In the genomic region with DNA sequence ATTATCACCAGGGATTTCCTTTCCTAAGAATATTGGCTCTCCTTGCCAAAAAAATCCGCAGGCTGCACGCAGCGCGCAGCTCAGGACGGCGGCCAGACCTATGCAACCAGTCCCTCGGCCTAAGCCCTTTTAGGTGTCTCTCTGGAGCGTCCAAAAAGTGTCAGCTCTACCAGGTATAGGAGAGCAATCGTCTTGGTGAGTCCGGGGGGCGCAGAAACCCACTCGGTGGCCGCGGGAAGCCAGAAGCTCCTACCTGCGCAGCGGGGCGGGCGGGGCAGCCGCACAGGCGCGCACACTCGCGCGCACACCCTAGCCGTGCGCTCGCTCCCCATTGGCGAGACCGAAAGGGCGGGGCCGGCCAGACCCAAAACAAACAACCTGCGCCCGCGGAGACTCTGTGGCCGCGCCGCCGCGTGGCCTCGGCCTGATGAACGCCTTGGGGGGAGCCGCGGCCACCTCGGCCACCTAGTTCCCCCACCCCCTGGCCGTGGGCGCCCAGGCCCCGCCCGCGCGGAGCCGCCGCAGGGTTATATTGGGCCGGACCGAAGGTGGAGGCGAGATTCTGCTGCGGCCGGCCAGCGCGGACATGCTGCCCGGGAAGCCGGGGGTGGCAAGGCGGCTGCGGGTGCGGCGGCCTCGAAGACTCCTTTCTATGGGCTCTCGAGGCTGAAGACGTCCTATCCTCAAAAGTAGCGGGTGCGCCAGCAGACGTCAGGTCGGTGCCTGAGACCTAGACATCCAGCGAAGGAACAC, we compare ENCODE assay signal across 8 mouse cellular contexts. TPM values are rescaled to one million over a fixed set of nuclear protein-coding genes. Genes with fewer than 3 reads are reported as not detected.
DNase-seq lines count a peak whose midpoint lies in the region; ATAC-seq and TF ChIP-seq lines count a peak whose summit lies in the region.

No protein-coding gene starts in this region.

- peak overlapping the region; percentile 100 for H3K4me2 ChIP-seq in heart, embryonic 15.5 days
- H3K4me2 ChIP-seq in kidney, postnatal 0 days (ENCODE audit: low read length) = peak overlapping the region; percentile 98
- H3K4me2 ChIP-seq in lung, embryonic 16.5 days (ENCODE audit: low read depth, low read length) = peak overlapping the region; percentile 100

- H3K27ac ChIP-seq in layer of hippocampus, adult 2 months = peak overlapping the region; percentile 80
- no peak overlapping the region for H3K27ac ChIP-seq in heart, embryonic 15.5 days
- H3K27ac ChIP-seq in kidney, postnatal 0 days = 0 out of 2 replicates have a peak overlapping the region, but pooled peaks have one; percentile 15
- H3K27ac ChIP-seq in lung, embryonic 16.5 days (ENCODE audit: low read length) = no peak overlapping the region

- peak; percentile 15; the same call in 1 of the 2 replicates for TF ChIP-seq CTCF in layer of hippocampus, adult 2 months (conservative IDR thresholded peaks at IDR 0.05)
- no peak for TF ChIP-seq CTCF in kidney, postnatal 0 days (IDR thresholded peaks at IDR 0.05; ENCODE audit: low read depth)

- peak; percentile 38; the same call in 1 of the 2 replicates for ATAC-seq in heart, embryonic 15.5 days (replicated peaks; ENCODE audit: insufficient number of reproducible peaks, insufficient read depth, low FRiP score, low read depth)
- ATAC-seq in kidney, postnatal 0 days (replicated peaks; ENCODE audit: low FRiP score, low read depth) = peak; percentile 77
- ATAC-seq in lung, embryonic 16.5 days (ENCODE audit: low read depth) = peak; percentile 65

- no peak for DNase-seq in layer of hippocampus, adult 2 months (ENCODE audit: low spot score in 2 of 2)
- no peak for DNase-seq in layer of hippocampus, adult 9-11 months
- DNase-seq in embryo, embryonic 10.5 days (ENCODE audit: low spot score) = peak; percentile 65
- peak; percentile 26 for DNase-seq in kidney, postnatal 0 days (ENCODE audit: low spot score)
- DNase-seq in ovary, adult 18-20 months (ENCODE audit: low spot score) = peak; percentile 29
- DNase-seq in urinary bladder, postnatal 4 days (ENCODE audit: low spot score in 2 of 2) = peak; percentile 71 to 78

- H3K27me3 ChIP-seq in heart, embryonic 15.5 days = peaks cover 96% of the 10 kb centered on the region
- peaks cover 73% of the 10 kb centered on the region for H3K27me3 ChIP-seq in kidney, postnatal 0 days (ENCODE audit: insufficient read depth, low read length)
- H3K27me3 ChIP-seq in lung, embryonic 16.5 days (ENCODE audit: control insufficient read depth, insufficient read depth, low read depth, low read length) = peaks cover 72% of the 10 kb centered on the region

- peak overlapping the region; percentile 44 for H3K9ac ChIP-seq in heart, embryonic 15.5 days
- H3K9ac ChIP-seq in kidney, postnatal 0 days (ENCODE audit: low read depth, low read length) = peak overlapping the region; percentile 65
- peak overlapping the region; percentile 64 for H3K9ac ChIP-seq in lung, embryonic 16.5 days (ENCODE audit: low read length)

- peak overlapping the region; percentile 59 for H3K4me3 ChIP-seq in layer of hippocampus, adult 2 months
- peak overlapping the region; percentile 70 for H3K4me3 ChIP-seq in heart, embryonic 15.5 days
- peak overlapping the region; percentile 59 for H3K4me3 ChIP-seq in kidney, postnatal 0 days (replicated peaks; ENCODE audit: low read depth, low read length)
- H3K4me3 ChIP-seq in lung, embryonic 16.5 days (ENCODE audit: low read length) = peak overlapping the region; percentile 64

- peaks cover 27% of the 10 kb centered on the region for H3K4me1 ChIP-seq in heart, embryonic 15.5 days (replicated peaks)
- H3K4me1 ChIP-seq in kidney, postnatal 0 days (replicated peaks; ENCODE audit: insufficient read depth, low read length) = peaks cover 30% of the 10 kb centered on the region
- H3K4me1 ChIP-seq in lung, embryonic 16.5 days (replicated peaks; ENCODE audit: control insufficient read depth, insufficient read depth, low read length) = peaks cover 10% of the 10 kb centered on the region

- H3K36me3 ChIP-seq in heart, embryonic 15.5 days = no peaks in the 10 kb centered on the region
- H3K36me3 ChIP-seq in kidney, postnatal 0 days (ENCODE audit: insufficient read depth, low read length) = no peaks in the 10 kb centered on the region
- H3K36me3 ChIP-seq in lung, embryonic 16.5 days (ENCODE audit: control insufficient read depth, insufficient read depth, low read length) = no peaks in the 10 kb centered on the region

- under 1% methylated on average over 73 of the region's 73 CpGs for WGBS in heart, embryonic 15.5 days
- under 1% methylated on average over 71 of the region's 73 CpGs for WGBS in kidney, postnatal 0 days
- WGBS in lung, embryonic 16.5 days = under 1% methylated on average over 66 of the region's 73 CpGs

- no peaks in the 10 kb centered on the region for H3K9me3 ChIP-seq in heart, embryonic 15.5 days (replicated peaks)
- no peaks in the 10 kb centered on the region for H3K9me3 ChIP-seq in kidney, postnatal 0 days (replicated peaks; ENCODE audit: low read length)
- H3K9me3 ChIP-seq in lung, embryonic 16.5 days (ENCODE audit: control insufficient read depth, low read length) = no peaks in the 10 kb centered on the region

RNA-seq across cellular contexts. Expression of a gene that starts 1.2 kb away (rescaled TPM):
- under 1 TPM; 0.67 to 0.71 TPM for total RNA-seq in layer of hippocampus, adult 2 months (2021)
- not detected in 2 replicates for polyA plus RNA-seq in heart, embryonic 15.5 days (2015; fragmentation: Nextera tagmentation; extraction: Ambion mirVana)
- polyA plus RNA-seq in kidney, postnatal 0 days (2015; fragmentation: Nextera tagmentation; extraction: Ambion mirVana) = not detected in 2 replicates
- not detected in 2 replicates for polyA plus RNA-seq in lung, embryonic 16.5 days (2015; fragmentation: Nextera tagmentation; extraction: Ambion mirVana)

RNA-seq across cellular contexts. Expression of a gene that starts 2.0 kb away (rescaled TPM):
- total RNA-seq in layer of hippocampus, adult 2 months (2021) = 1 to 10 TPM; 2.8 TPM
- polyA plus RNA-seq in heart, embryonic 15.5 days (2015; fragmentation: Nextera tagmentation; extraction: Ambion mirVana) = 0.15 and 0.33 TPM in 2 replicates
- 7.3 and 11.2 TPM in 2 replicates for polyA plus RNA-seq in kidney, postnatal 0 days (2015; fragmentation: Nextera tagmentation; extraction: Ambion mirVana)
- polyA plus RNA-seq in lung, embryonic 16.5 days (2015; fragmentation: Nextera tagmentation; extraction: Ambion mirVana) = 0.79 and 0.88 TPM in 2 replicates

Comparison
In these comparisons a context has a peak if more than half of its experiments do, and no peak if none do; other contexts are left out.
1. DNase-seq: peak in embryo, embryonic 10.5 days (single experiment), kidney, postnatal 0 days (single experiment), ovary, adult 18-20 months (single experiment) and urinary bladder, postnatal 4 days (2 of 2); none in layer of hippocampus, adult 2 months (0 of 2) and layer of hippocampus, adult 9-11 months (single experiment).
2. H3K27ac ChIP-seq: peak in layer of hippocampus, adult 2 months (single experiment) and kidney, postnatal 0 days (single experiment); none in heart, embryonic 15.5 days (single experiment) and lung, embryonic 16.5 days (single experiment).
3. Peak in every context shown above with its lines, with median percentiles within 50 percentile points of each other: H3K4me3 ChIP-seq, ATAC-seq, H3K4me2 ChIP-seq and H3K9ac ChIP-seq.